Mouse (Mus musculus) spleen, postnatal 4 days (tissue): Measurements from ENCODE around the gene Slc24a3.

Experiments used
- DNase-seq, 2 experiments: peaks; one replicate each; pipeline ENCODE4 v3.0.0; 2022; ENCODE audit warnings: low spot score in 2 of 2

Gene Slc24a3

GRCm38 (mm10) chr2:145279336-145279735 lies 111.8 kb downstream of the Slc24a3 start:
- no peak for DNase-seq

GRCm38 (mm10) chr2:145283746-145284145 lies 116.2 kb downstream of the Slc24a3 start:
- no peak for DNase-seq

GRCm38 (mm10) chr2:145288501-145288900 lies 120.9 kb downstream of the Slc24a3 start:
- DNase-seq: no peak

- no peak for DNase-seq
Measured at GRCm38 (mm10) chr2:145291473-145291872, 123.9 kb downstream of the Slc24a3 start.

GRCm38 (mm10) chr2:145292196-145292595 lies 124.6 kb downstream of the Slc24a3 start:
- no peak for DNase-seq

GRCm38 (mm10) chr2:145292816-145293215 lies 125.3 kb downstream of the Slc24a3 start:
- DNase-seq: no peak

GRCm38 (mm10) chr2:145296906-145297305 lies 129.4 kb downstream of the Slc24a3 start:
- DNase-seq: no peak

- DNase-seq: no peak
Measured at GRCm38 (mm10) chr2:145299914-145300699, 132.6 kb downstream of the Slc24a3 start.

- DNase-seq: no peak
Measured at GRCm38 (mm10) chr2:145307231-145307883, 139.8 kb downstream of the Slc24a3 start.

- no peak for DNase-seq
Measured at GRCm38 (mm10) chr2:145318916-145319315, 151.4 kb downstream of the Slc24a3 start.

- DNase-seq: no peak
Measured at GRCm38 (mm10) chr2:145321287-145321686, 153.7 kb downstream of the Slc24a3 start.

- no peak for DNase-seq
Measured at GRCm38 (mm10) chr2:145321755-145322154, 154.2 kb downstream of the Slc24a3 start.

GRCm38 (mm10) chr2:145324477-145324876 lies 156.9 kb downstream of the Slc24a3 start:
- DNase-seq: no peak

- no peak for DNase-seq
Measured at GRCm38 (mm10) chr2:145325852-145326251, 158.3 kb downstream of the Slc24a3 start.

- DNase-seq: no peak
Measured at GRCm38 (mm10) chr2:145326544-145326943, 159.0 kb downstream of the Slc24a3 start.

GRCm38 (mm10) chr2:145329756-145330155 lies 162.2 kb downstream of the Slc24a3 start:
- DNase-seq: no peak

GRCm38 (mm10) chr2:145331525-145331924 lies 164.0 kb downstream of the Slc24a3 start:
- DNase-seq: no peak

GRCm38 (mm10) chr2:145333466-145333865 lies 165.9 kb downstream of the Slc24a3 start:
- DNase-seq: no peak

- DNase-seq: no peak
Measured at GRCm38 (mm10) chr2:145336406-145336805, 168.9 kb downstream of the Slc24a3 start.

GRCm38 (mm10) chr2:145340816-145341215 lies 173.3 kb downstream of the Slc24a3 start:
- DNase-seq: no peak

GRCm38 (mm10) chr2:145342956-145343355 lies 175.4 kb downstream of the Slc24a3 start:
- no peak for DNase-seq

GRCm38 (mm10) chr2:145344521-145344920 lies 177.0 kb downstream of the Slc24a3 start:
- DNase-seq: no peak

- no peak for DNase-seq
Measured at GRCm38 (mm10) chr2:145353801-145354200, 186.2 kb downstream of the Slc24a3 start.
